Mouse (Mus musculus): Measurements from ENCODE around the gene Prdm16. TPM values are rescaled to one million over a fixed set of nuclear protein-coding genes. Genes with fewer than 3 reads are reported as not detected.

Prdm16 gene
- total and polyA plus RNA-seq, 3 experiments, result not detected

DNA sequence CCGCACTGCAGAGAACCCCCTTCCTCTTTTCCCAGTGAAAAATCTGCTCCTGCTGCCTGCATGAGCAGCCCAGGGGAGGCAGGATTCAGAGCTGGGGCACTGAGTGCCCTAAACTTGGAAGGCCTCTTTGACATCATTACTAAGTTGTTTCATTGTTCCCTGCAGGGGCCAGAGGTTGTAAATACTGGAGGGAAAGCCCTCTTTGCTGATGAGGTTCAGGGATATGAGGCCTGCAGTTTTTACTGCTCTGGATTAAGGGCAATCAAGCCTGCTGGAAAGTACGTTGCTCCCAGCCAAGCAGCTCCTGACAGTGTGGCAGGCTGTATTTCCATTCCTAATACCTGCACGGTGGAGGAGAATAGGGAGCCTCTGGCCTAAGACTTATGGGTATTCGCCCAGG, 221.8 kb downstream of the Prdm16 start:
- no peak for DNase-seq (ENCODE audit: extremely low read depth)
- H3K4me2 ChIP-seq (ENCODE audit: insufficient read depth, low read depth, poor library complexity, severe bottlenecking), result no peak overlapping the region
- no peak overlapping the region for H3K4me3 ChIP-seq (replicated peaks in 1 of 3; ENCODE audit: low read depth in 2 of 3, low read length in 2 of 3, poor library complexity in 1 of 3)
- in situ Hi-C loops (cut with MboI; ENCODE audit: low pct_ligation_motif_present, low pct_unique_long_range_greater_than_20kb, low sequenced_read_pairs) (no loop called here), dilution Hi-C loops (cut with MboI; ENCODE audit: extremely low pct_ligation_motif_present, extremely low pct_unique_long_range_greater_than_20kb, low sequenced_read_pairs) (no loop called here)
- TF ChIP-seq USF1 (IDR thresholded peaks at IDR 0.05; ENCODE audit: low read depth, low read length) (no peak), MAFK (IDR thresholded peaks at IDR 0.05; ENCODE audit: insufficient replicate concordance, low read length) (no peak), CHD1 (IDR thresholded peaks at IDR 0.05; ENCODE audit: low read depth, low read length) (no peak), BHLHE40 (IDR thresholded peaks at IDR 0.05; ENCODE audit: low read depth, low read length) (no peak), JUN (IDR thresholded peaks at IDR 0.05; ENCODE audit: insufficient read depth, low read depth, low read length) (no peak), ZC3H11A (IDR thresholded peaks at IDR 0.05; ENCODE audit: low read depth, low read length) (no peak), PAX5 (IDR thresholded peaks at IDR 0.05; ENCODE audit: low read length) (no peak), SIN3A (IDR thresholded peaks at IDR 0.05; ENCODE audit: low read length) (no peak), CTCF (conservative IDR thresholded peaks at IDR 0.05 in 1 of 2, IDR thresholded peaks at IDR 0.05 in 1 of 2; ENCODE audit: low read depth in 2 of 2, low read length in 2 of 2) (no peak), MEF2A (IDR thresholded peaks at IDR 0.05; ENCODE audit: borderline replicate concordance, low read depth, low read length) (no peak), TBP (conservative IDR thresholded peaks at IDR 0.05; ENCODE audit: low read depth, low read length) (no peak), GABPA (IDR thresholded peaks at IDR 0.05; ENCODE audit: insufficient replicate concordance, low read depth, low read length) (no peak), NELFE (IDR thresholded peaks at IDR 0.05; ENCODE audit: low read depth, low read length) (no peak), USF2 (conservative IDR thresholded peaks at IDR 0.05; ENCODE audit: low read depth, low read length) (no peak), KAT2A (IDR thresholded peaks at IDR 0.05; ENCODE audit: insufficient replicate concordance, low read length) (no peak)
- no peaks in the 10 kb centered on the region for H3K4me1 ChIP-seq (ENCODE audit: control insufficient read depth in 1 of 2, insufficient read depth in 2 of 2)
- no peaks in the 10 kb centered on the region for H3K36me3 ChIP-seq (replicated peaks in 1 of 2; ENCODE audit: control insufficient read depth in 1 of 2, insufficient read depth in 1 of 2, low read length in 1 of 2)
- no peak overlapping the region for H3K27ac ChIP-seq (ENCODE audit: insufficient read depth, low read depth)
- no peaks in the 10 kb centered on the region for H3K27me3 ChIP-seq (replicated peaks)
- no peaks in the 10 kb centered on the region for H3K79me2 ChIP-seq (replicated peaks; ENCODE audit: control insufficient read depth, extremely low read depth, insufficient read depth, poor library complexity, severe bottlenecking)
- H3K9ac ChIP-seq (ENCODE audit: insufficient read depth, low read depth), result no peak overlapping the region
- peaks cover 95% of the 10 kb centered on the region for H3K9me3 ChIP-seq (replicated peaks; ENCODE audit: low read length)

DNA sequence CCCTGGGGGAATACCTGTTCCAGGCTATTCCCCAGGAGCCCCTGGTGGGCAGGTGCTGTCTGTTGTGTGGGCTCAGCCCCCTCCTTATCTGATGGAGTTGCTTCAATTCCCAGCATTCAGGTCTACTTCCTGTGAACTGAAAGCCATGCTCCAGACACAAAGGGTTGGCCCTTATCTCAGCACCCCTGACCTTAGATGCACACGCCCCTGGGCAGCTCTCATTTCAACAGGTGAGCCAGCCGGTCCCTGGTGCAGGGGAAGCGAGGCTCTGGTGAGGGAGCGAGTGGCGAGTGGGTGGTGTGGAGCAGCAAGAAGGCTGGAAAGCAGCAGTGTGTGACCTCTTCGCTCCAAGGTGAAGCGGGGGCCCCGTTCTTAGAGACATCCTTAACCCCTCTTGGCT, 226.1 kb downstream of the Prdm16 start:
- Histone ChIP-seq H3K79me2 (replicated peaks; ENCODE audit: control insufficient read depth, extremely low read depth, insufficient read depth, poor library complexity, severe bottlenecking) (no peaks in the 10 kb centered on the region), H3K4me1 (ENCODE audit: control insufficient read depth in 1 of 2, insufficient read depth in 2 of 2) (no peaks in the 10 kb centered on the region)
- dilution Hi-C loops (cut with MboI; ENCODE audit: extremely low pct_ligation_motif_present, extremely low pct_unique_long_range_greater_than_20kb, low sequenced_read_pairs), result no loop called here

More for the DNA sequence above, 226.1 kb downstream of the Prdm16 start:
- Histone ChIP-seq H3K4me2 (ENCODE audit: insufficient read depth, low read depth, poor library complexity, severe bottlenecking) (no peak overlapping the region), H3K27ac (ENCODE audit: insufficient read depth, low read depth) (no peak overlapping the region), H3K4me3 (replicated peaks in 1 of 3; ENCODE audit: low read depth in 2 of 3, low read length in 2 of 3, poor library complexity in 1 of 3) (no peak overlapping the region), H3K27me3 (replicated peaks) (no peaks in the 10 kb centered on the region), H3K9ac (ENCODE audit: insufficient read depth, low read depth) (no peak overlapping the region), H3K9me3 (replicated peaks; ENCODE audit: low read length) (peaks cover 100% of the 10 kb centered on the region), H3K36me3 (replicated peaks in 1 of 2; ENCODE audit: control insufficient read depth in 1 of 2, insufficient read depth in 1 of 2, low read length in 1 of 2) (no peaks in the 10 kb centered on the region)
- TF ChIP-seq NELFE (IDR thresholded peaks at IDR 0.05; ENCODE audit: low read depth, low read length), result no peak
- no peak for TF ChIP-seq CHD2 (IDR thresholded peaks at IDR 0.05; ENCODE audit: low read length)
- TF ChIP-seq ZNF384 (IDR thresholded peaks at IDR 0.05; ENCODE audit: low read depth, low read length), result no peak
- no peak for TF ChIP-seq USF1 (IDR thresholded peaks at IDR 0.05; ENCODE audit: low read depth, low read length)
- no peak for TF ChIP-seq POLR2AphosphoS2 (IDR thresholded peaks at IDR 0.05; ENCODE audit: low read depth, low read length)
- no peak for TF ChIP-seq SMC3 (IDR thresholded peaks at IDR 0.05; ENCODE audit: low read depth, low read length)
- no peak for TF ChIP-seq IRF4 (IDR thresholded peaks at IDR 0.05; ENCODE audit: low read depth, low read length)
- TF ChIP-seq ZC3H11A (IDR thresholded peaks at IDR 0.05; ENCODE audit: low read depth, low read length), result no peak
- no peak for TF ChIP-seq ZKSCAN1 (IDR thresholded peaks at IDR 0.05; ENCODE audit: borderline replicate concordance, low read depth, low read length)
- no peak for TF ChIP-seq NRF1 (IDR thresholded peaks at IDR 0.05; ENCODE audit: low read depth, low read length)
- TF ChIP-seq ETS1 (conservative IDR thresholded peaks at IDR 0.05; ENCODE audit: low read depth, low read length), result no peak
- no peak for TF ChIP-seq GABPA (IDR thresholded peaks at IDR 0.05; ENCODE audit: insufficient replicate concordance, low read depth, low read length)
- no peak for TF ChIP-seq JUND (conservative IDR thresholded peaks at IDR 0.05; ENCODE audit: low read depth, low read length)
- TF ChIP-seq TCF12 (IDR thresholded peaks at IDR 0.05; ENCODE audit: low read depth, low read length), result no peak
- TF ChIP-seq E2F4 (IDR thresholded peaks at IDR 0.05; ENCODE audit: insufficient replicate concordance, low read depth, low read length), result no peak
- TF ChIP-seq MXI1 (IDR thresholded peaks at IDR 0.05; ENCODE audit: low read depth, low read length), result no peak
- no peak for TF ChIP-seq TBP (conservative IDR thresholded peaks at IDR 0.05; ENCODE audit: low read depth, low read length)
- no peak for TF ChIP-seq SIN3A (IDR thresholded peaks at IDR 0.05; ENCODE audit: low read length)
- TF ChIP-seq RCOR1 (conservative IDR thresholded peaks at IDR 0.05; ENCODE audit: low read depth, low read length), result no peak
- in situ Hi-C loops (cut with MboI; ENCODE audit: low pct_ligation_motif_present, low pct_unique_long_range_greater_than_20kb, low sequenced_read_pairs), result no loop called here
- no peak for DNase-seq (ENCODE audit: extremely low read depth)
